Mouse (Mus musculus) midbrain, embryonic 13.5 days (tissue): Measurements from ENCODE around the gene 6430628N08Rik. TPM values are rescaled to one million over a fixed set of nuclear protein-coding genes. Genes with fewer than 3 reads are reported as not detected.
A peak's percentile ranks its signal among the peaks of the same experiment; 100 is the strongest.

ENCODE experiments used
- ATAC-seq: fragments of 200-750 bp; cut with Nextera tagmentation; 2 replicates; pipeline ENCODE4 v1.8.0; 2017; ENCODE audit warnings: mild to moderate bottlenecking, moderate TSS enrichment, moderate library complexity
- H3K27ac ChIP-seq: fragments of 300-500 bp; sonication (generic); 2 replicates; pipeline ENCODE4 v1.5.1; 2015; ENCODE audit warnings: inconsistent platforms, mild to moderate bottlenecking, moderate library complexity
- H3K27me3 ChIP-seq: fragments of 300-500 bp; sonication (generic); 2 replicates; pipeline ENCODE4 v1.6.1; 2015; ENCODE audit warnings: mild to moderate bottlenecking, inconsistent platforms
- H3K36me3 ChIP-seq: fragments of 300-500 bp; sonication (generic); 2 replicates; pipeline ENCODE4 v1.6.1; 2015; ENCODE audit warnings: mild to moderate bottlenecking, inconsistent platforms
- H3K4me1 ChIP-seq: fragments of 300-500 bp; sonication (generic); replicated peaks from 2 replicates; pipeline ENCODE4 v1.6.1; 2015; ENCODE audit warnings: inconsistent platforms
- H3K4me2 ChIP-seq: fragments of 300-500 bp; sonication (generic); replicated peaks from 2 replicates; pipeline ENCODE4 v1.6.1; 2015; ENCODE audit warnings: moderate library complexity, mild to moderate bottlenecking, inconsistent platforms
- H3K4me3 ChIP-seq: fragments of 300-500 bp; sonication (generic); replicated peaks from 2 replicates; pipeline ENCODE4 v1.5.1; 2015; ENCODE audit warnings: mild to moderate bottlenecking, inconsistent platforms
- H3K9ac ChIP-seq: fragments of 300-500 bp; sonication (generic); replicated peaks from 2 replicates; pipeline ENCODE4 v1.6.1; 2015; ENCODE audit warnings: mild to moderate bottlenecking, inconsistent platforms
- H3K9me3 ChIP-seq: fragments of 300-500 bp; sonication (generic); 2 replicates; pipeline ENCODE4 v1.6.1; 2016; ENCODE audit warnings: mild to moderate bottlenecking, inconsistent platforms
- WGBS: fragments of 180-500 bp; shearing (Covaris S2); methylation state at CpG from one replicate; pipeline ENCODE4 v1.1.7; 2015; 5-methylcytosine and 5-hydroxymethylcytosine counted together
- polyA plus RNA-seq: library from polyadenylated mRNA; unstranded; fragments of >200 nt; fragmentation: Nextera tagmentation; extraction: Ambion mirVana; gene quantifications from 2 replicates; pipeline ENCODE4 v1.2.1, GENCODE M21; 2015

The 6430628N08Rik gene
- 0.12 and 0.32 TPM in 2 replicates for polyA plus RNA-seq

GRCm38 (mm10) chr4:115890553-115890952 lies at the start of gene 6430628N08Rik:
TSS of gene 6430628N08Rik (plus strand) at chr4:115890665.
- Histone ChIP-seq H3K9me3 (no peaks in the 10 kb centered on the region), H3K36me3 (no peaks in the 10 kb centered on the region), H3K27me3 (peaks cover 58% of the 10 kb centered on the region), H3K4me3 (peak within 1 kb of the TSS; percentile 36), H3K4me2 (peak within 1 kb of the TSS; percentile 66), H3K4me1 (peaks cover 12% of the 10 kb centered on the region), H3K27ac (no peak within 1 kb of the TSS), H3K9ac (peak within 1 kb of the TSS; percentile 60)
- ATAC-seq: peak; percentile 53
- 2% methylated on average over 31 of the region's 31 CpGs for WGBS

DNA sequence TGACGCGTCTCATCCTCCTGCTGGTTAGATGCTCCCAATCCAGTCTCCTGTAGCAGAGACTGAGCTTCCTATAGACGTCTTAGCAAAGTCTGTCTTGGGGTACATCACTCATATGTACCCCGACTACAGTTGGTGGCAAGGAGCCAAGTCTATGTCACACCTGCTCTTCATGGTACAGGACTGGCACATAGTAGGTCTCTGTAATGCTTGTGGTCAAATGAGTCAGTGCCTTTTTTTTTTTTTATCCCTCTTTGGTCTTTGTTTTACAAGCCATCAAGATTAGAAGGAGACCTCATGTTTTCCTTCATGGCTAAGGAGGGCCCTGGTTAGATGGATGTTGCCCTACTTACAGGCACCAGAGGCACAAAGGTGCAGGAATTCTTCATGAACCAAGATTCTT lies 49.6 kb upstream of the 6430628N08Rik start:
- Histone ChIP-seq H3K4me1 (peaks cover 13% of the 10 kb centered on the region), H3K4me3 (no peak overlapping the region), H3K27me3 (no peaks in the 10 kb centered on the region), H3K27ac (no peak overlapping the region), H3K9me3 (no peaks in the 10 kb centered on the region), H3K36me3 (no peaks in the 10 kb centered on the region), H3K4me2 (no peak overlapping the region), H3K9ac (no peak overlapping the region)
- ATAC-seq: no peak
- WGBS: 94% methylated on average over 4 of the region's 4 CpGs

- no peak for ATAC-seq
- H3K27ac ChIP-seq: no peak overlapping the region
Measured at GRCm38 (mm10) chr4:115846656-115847055, 43.8 kb upstream of the 6430628N08Rik start.

DNA sequence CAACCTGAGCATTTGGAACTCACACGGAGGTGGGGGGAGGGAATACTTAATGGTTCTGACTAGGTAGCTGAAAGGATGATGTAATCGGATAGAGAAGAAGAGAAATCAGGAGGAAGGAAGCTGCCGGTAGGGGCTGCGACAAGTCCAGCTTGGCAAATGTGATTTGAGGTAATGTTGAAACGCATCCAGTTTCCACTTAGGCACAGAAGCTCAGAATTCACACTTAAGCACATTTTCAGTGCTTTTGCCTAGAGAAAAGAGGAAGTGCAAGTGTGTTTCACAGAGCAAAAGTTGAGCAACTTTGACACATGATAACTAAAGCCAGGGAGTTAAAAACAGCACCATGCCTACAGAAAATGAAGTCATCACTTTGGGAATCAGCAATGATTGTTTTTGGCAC lies 43.1 kb upstream of the 6430628N08Rik start:
- Histone ChIP-seq H3K4me3 (no peak overlapping the region), H3K27me3 (no peaks in the 10 kb centered on the region), H3K4me1 (no peaks in the 10 kb centered on the region; the same call in 1 of the 2 replicates), H3K9me3 (no peaks in the 10 kb centered on the region), H3K27ac (no peak overlapping the region), H3K36me3 (peaks cover 25% of the 10 kb centered on the region), H3K4me2 (no peak overlapping the region), H3K9ac (no peak overlapping the region)
- 61% methylated on average over 5 of the region's 5 CpGs for WGBS
- ATAC-seq: no peak

More at GRCm38 (mm10) chr4:115846656-115847055, 43.8 kb upstream of the 6430628N08Rik start:
- no peaks in the 10 kb centered on the region for H3K27me3 ChIP-seq
- no peak overlapping the region for H3K4me3 ChIP-seq
- H3K9ac ChIP-seq: no peak overlapping the region
- peaks cover 22% of the 10 kb centered on the region for H3K36me3 ChIP-seq
- H3K4me2 ChIP-seq: no peak overlapping the region
- 65% methylated on average over 2 of the region's 2 CpGs for WGBS
- no peaks in the 10 kb centered on the region for H3K9me3 ChIP-seq
- no peaks in the 10 kb centered on the region; the same call in 1 of the 2 replicates for H3K4me1 ChIP-seq

GRCm38 (mm10) chr4:115848083-115848482 lies 42.4 kb upstream of the 6430628N08Rik start:
- no peak overlapping the region for H3K27ac ChIP-seq
- WGBS: 96% methylated on average over 1 of the region's 1 CpGs
- H3K4me3 ChIP-seq: no peak overlapping the region
- no peak for ATAC-seq
- H3K4me2 ChIP-seq: no peak overlapping the region
- H3K27me3 ChIP-seq: no peaks in the 10 kb centered on the region
- no peaks in the 10 kb centered on the region; the same call in 1 of the 2 replicates for H3K4me1 ChIP-seq
- H3K9ac ChIP-seq: no peak overlapping the region
- no peaks in the 10 kb centered on the region for H3K9me3 ChIP-seq
- H3K36me3 ChIP-seq: peaks cover 28% of the 10 kb centered on the region

DNA sequence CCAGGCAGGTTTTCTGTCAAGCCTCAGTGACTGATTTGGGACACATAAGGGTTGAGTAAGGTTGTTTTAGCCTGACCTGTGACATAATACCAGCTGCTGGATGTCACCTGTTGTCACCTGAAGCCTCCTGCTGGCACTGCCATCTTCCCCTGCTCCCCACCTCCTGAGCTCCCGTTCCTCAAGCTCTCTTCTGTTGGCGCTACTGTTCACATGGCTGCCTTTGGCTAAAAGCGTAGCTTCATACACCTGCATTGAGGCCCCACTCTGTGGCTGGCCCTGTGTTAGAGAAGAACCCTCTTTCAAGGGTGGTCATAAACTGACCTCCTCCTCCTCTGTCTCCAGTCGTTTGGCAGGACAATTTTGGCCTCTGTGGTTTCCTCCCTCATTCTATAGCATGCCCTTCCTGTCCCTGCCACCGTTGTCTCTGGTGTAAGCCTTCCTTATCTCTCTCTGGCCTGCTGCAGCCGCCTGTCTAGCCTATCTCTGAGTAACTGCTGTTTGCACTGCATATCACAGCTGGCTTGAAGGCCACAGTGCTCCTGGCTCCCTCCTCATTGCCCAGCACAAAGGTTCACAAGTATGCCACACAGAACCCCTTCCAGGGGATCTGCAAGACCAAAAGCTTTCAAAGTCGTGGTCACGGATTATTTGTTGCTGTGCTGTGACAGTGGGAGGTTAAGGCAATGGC lies 41.3 kb upstream of the 6430628N08Rik start:
- no peaks in the 10 kb centered on the region for H3K27me3 ChIP-seq
- H3K36me3 ChIP-seq: peaks cover 28% of the 10 kb centered on the region
- H3K9ac ChIP-seq: no peak overlapping the region
- no peak overlapping the region for H3K4me3 ChIP-seq
- H3K9me3 ChIP-seq: no peaks in the 10 kb centered on the region
- no peak overlapping the region for H3K27ac ChIP-seq
- peaks cover 4% of the 10 kb centered on the region for H3K4me1 ChIP-seq
- ATAC-seq: no peak
- H3K4me2 ChIP-seq: no peak overlapping the region
- WGBS: 73% methylated on average over 8 of the region's 8 CpGs

- WGBS: 74% methylated on average over 2 of the region's 2 CpGs
- Histone ChIP-seq H3K27ac (no peak overlapping the region), H3K4me1 (peaks cover 14% of the 10 kb centered on the region), H3K9ac (no peak overlapping the region), H3K36me3 (peaks cover 28% of the 10 kb centered on the region), H3K4me3 (no peak overlapping the region), H3K4me2 (no peak overlapping the region), H3K27me3 (no peaks in the 10 kb centered on the region), H3K9me3 (no peaks in the 10 kb centered on the region)
- ATAC-seq: no peak
Measured at GRCm38 (mm10) chr4:115850111-115850510, 40.4 kb upstream of the 6430628N08Rik start.

DNA sequence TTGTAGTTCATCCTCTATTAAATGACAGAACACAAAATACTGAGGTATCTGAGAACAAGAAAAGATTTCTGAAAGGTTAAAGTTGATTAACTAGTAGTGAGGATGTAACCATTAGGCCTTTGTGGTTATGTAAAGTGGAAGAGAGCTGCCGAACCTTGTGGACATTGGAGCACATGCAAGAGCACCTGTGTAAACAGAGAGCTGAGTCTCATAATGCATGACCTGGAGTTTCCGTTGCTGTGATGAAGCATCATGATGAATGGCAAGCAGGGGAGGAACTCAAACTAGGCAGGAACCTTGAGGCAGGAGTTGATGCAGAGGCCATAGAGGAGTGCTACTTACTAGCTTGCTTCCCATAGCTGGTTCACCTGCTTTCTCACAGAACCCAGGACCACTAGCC lies 39.8 kb upstream of the 6430628N08Rik start:
- no peak for ATAC-seq
- no peaks in the 10 kb centered on the region for H3K9me3 ChIP-seq
- H3K27ac ChIP-seq: no peak overlapping the region
- H3K4me2 ChIP-seq: no peak overlapping the region
- peaks cover 28% of the 10 kb centered on the region for H3K36me3 ChIP-seq
- WGBS: 76% methylated on average over 2 of the region's 2 CpGs
- H3K4me1 ChIP-seq: peaks cover 19% of the 10 kb centered on the region
- no peak overlapping the region for H3K9ac ChIP-seq
- H3K27me3 ChIP-seq: no peaks in the 10 kb centered on the region
- no peak overlapping the region for H3K4me3 ChIP-seq

DNA sequence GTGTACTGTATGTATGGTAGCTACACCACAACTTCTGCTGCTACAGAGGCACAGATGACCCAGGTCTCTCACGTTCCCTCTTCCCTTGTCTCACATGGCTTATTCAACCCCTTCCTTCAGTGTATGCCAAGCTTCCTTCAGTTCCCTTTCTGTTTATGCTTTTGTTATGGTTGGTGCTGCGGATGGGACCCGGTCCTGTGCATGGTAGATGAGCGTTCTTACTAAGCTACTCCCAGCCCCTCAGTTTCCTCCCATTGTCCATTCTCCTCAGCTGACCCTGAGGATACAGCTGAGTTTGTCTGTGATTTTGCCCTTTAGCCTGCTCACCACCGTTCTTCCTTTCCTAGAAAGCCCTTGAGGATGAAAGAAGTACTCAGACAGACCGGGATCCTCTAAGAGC lies 38.9 kb upstream of the 6430628N08Rik start:
- Histone ChIP-seq H3K27me3 (no peaks in the 10 kb centered on the region), H3K9ac (no peak overlapping the region), H3K9me3 (no peaks in the 10 kb centered on the region), H3K27ac (no peak overlapping the region), H3K4me1 (peaks cover 28% of the 10 kb centered on the region), H3K4me2 (no peak overlapping the region), H3K36me3 (peaks cover 28% of the 10 kb centered on the region), H3K4me3 (no peak overlapping the region)
- no peak for ATAC-seq
- WGBS: 88% methylated on average over 6 of the region's 6 CpGs

DNA sequence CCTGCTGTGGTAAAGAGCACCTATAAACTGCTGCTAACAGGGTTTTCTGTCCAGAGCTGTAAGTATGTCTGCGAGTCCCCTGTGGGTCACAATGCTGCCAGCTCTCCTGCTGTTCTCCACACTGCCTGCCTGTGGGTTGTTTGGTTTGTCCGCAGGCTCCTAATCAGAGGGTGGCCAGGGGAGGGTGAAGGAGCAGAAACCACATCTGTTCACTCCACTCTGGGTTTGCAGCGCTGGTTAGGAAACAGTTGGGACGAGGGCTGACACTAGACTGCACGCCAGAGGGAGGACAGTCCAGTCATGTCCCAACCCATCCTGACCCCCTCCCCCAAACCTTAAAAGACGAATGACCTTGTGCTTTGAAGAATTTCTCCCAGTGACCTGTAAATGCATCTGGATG lies 35.4 kb upstream of the 6430628N08Rik start:
- ATAC-seq: no peak
- no peak overlapping the region for H3K4me2 ChIP-seq
- H3K36me3 ChIP-seq: peaks cover 35% of the 10 kb centered on the region
- H3K27ac ChIP-seq: peak overlapping the region; percentile 68; the same call in 1 of the 2 replicates
- no peaks in the 10 kb centered on the region for H3K27me3 ChIP-seq
- H3K9ac ChIP-seq: no peak overlapping the region
- no peaks in the 10 kb centered on the region for H3K9me3 ChIP-seq
- WGBS: 48% methylated on average over 6 of the region's 6 CpGs
- H3K4me3 ChIP-seq: no peak overlapping the region
- peaks cover 38% of the 10 kb centered on the region for H3K4me1 ChIP-seq

- no peak overlapping the region for H3K9ac ChIP-seq
- H3K27ac ChIP-seq: peak overlapping the region; percentile 68
- peaks cover 38% of the 10 kb centered on the region for H3K36me3 ChIP-seq
- WGBS: 47% methylated on average over 4 of the region's 4 CpGs
- no peaks in the 10 kb centered on the region for H3K27me3 ChIP-seq
- no peaks in the 10 kb centered on the region for H3K9me3 ChIP-seq
- no peak for ATAC-seq
- H3K4me1 ChIP-seq: peaks cover 38% of the 10 kb centered on the region
- H3K4me2 ChIP-seq: no peak overlapping the region
- no peak overlapping the region for H3K4me3 ChIP-seq
Measured at GRCm38 (mm10) chr4:115855609-115856008, 34.9 kb upstream of the 6430628N08Rik start.

DNA sequence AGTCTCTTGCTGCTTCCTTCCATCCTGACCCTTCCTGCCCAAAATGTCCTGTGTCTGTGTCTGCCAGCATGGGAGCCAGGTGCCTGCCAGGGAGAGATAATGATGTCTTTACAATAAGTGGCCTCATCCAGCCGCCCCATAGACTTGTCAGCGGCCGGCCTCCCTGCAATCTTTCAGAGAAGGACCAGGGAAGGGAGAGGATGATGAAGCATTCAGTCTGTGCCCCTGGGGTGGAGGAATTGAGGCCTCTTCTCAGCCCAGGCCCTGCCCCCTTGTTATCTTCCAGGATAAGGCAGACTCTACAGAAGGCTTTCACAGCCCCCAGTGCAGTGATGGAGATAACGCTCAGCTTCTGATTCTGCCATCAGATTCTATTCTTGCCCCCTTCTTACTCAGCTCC lies 34.2 kb upstream of the 6430628N08Rik start:
- Histone ChIP-seq H3K27me3 (no peaks in the 10 kb centered on the region), H3K4me3 (no peak overlapping the region), H3K36me3 (peaks cover 41% of the 10 kb centered on the region), H3K27ac (peak overlapping the region; percentile 68), H3K9ac (peak overlapping the region; percentile 16; the same call in 1 of the 2 replicates), H3K9me3 (no peaks in the 10 kb centered on the region), H3K4me2 (no peak overlapping the region), H3K4me1 (peaks cover 38% of the 10 kb centered on the region)
- peak; percentile 37 for ATAC-seq
- WGBS: 29% methylated on average over 4 of the region's 4 CpGs
